Mouse (Mus musculus) kidney, adult 2 months (tissue): Measurements from ENCODE around the gene Clic1. TPM values are rescaled to one million over a fixed set of nuclear protein-coding genes. Genes with fewer than 3 reads are reported as not detected.

ENCODE experiments used
- DNase-seq: peaks from one replicate; pipeline ENCODE4 v3.0.0; 2021
- H3K27ac ChIP-seq: fragments of 200-500 bp; 2 replicates; pipeline ENCODE4 v1.5.1; 2012; ENCODE audit warnings: low read depth, low read length, control low read depth, inconsistent platforms; ENCODE audit not compliant: insufficient read depth
- H3K27me3 ChIP-seq: fragments of 200-500 bp; replicated peaks from 2 replicates; pipeline ENCODE4 v1.6.1; 2012; ENCODE audit warnings: mild to moderate bottlenecking, moderate library complexity, low read length, inconsistent platforms; ENCODE audit not compliant: control insufficient read depth, insufficient read depth
- H3K36me3 ChIP-seq: fragments of 200-500 bp; 2 replicates; pipeline ENCODE4 v1.6.1; 2012; ENCODE audit warnings: mild to moderate bottlenecking, moderate library complexity, low read length, inconsistent platforms; ENCODE audit not compliant: control insufficient read depth, insufficient read depth
- H3K4me1 ChIP-seq: fragments of 200-500 bp; 2 replicates; pipeline ENCODE4 v1.6.1; 2011; ENCODE audit warnings: low read length; ENCODE audit not compliant: control insufficient read depth, insufficient read depth
- H3K4me3 ChIP-seq: fragments of 200-500 bp; 2 replicates; pipeline ENCODE4 v1.5.1; 2011; ENCODE audit warnings: mild to moderate bottlenecking, low read depth, low read length, control low read depth; ENCODE audit not compliant: insufficient read depth
- CTCF ChIP-seq: fragments of 200-500 bp; conservative IDR thresholded peaks from 2 replicates; pipeline ENCODE4 v1.5.1; 2011; ENCODE audit warnings: low read depth, mild to moderate bottlenecking, control low read depth, low read length, moderate library complexity, mixed read lengths; ENCODE audit not compliant: insufficient read depth, insufficient read length
- POLR2A ChIP-seq: fragments of 200-500 bp; IDR thresholded peaks from one replicate; pipeline ENCODE4 v1.6.1; 2011; ENCODE audit warnings: low read depth, low read length, control low read depth
- WGBS: fragments of 180-500 bp; shearing (Covaris S2); methylation state at CpG from one replicate; pipeline ENCODE4 v1.1.7; 2018; 5-methylcytosine and 5-hydroxymethylcytosine counted together
- polyA plus RNA-seq: library from polyadenylated mRNA; depleted of rRNA; stranded (reverse); fragments of >200 nt; gene quantifications from 2 replicates; pipeline ENCODE4 v1.2.3, GENCODE M21; 2012

The Clic1 gene
- polyA plus RNA-seq, 1 experiment = 117 TPM

DNA sequence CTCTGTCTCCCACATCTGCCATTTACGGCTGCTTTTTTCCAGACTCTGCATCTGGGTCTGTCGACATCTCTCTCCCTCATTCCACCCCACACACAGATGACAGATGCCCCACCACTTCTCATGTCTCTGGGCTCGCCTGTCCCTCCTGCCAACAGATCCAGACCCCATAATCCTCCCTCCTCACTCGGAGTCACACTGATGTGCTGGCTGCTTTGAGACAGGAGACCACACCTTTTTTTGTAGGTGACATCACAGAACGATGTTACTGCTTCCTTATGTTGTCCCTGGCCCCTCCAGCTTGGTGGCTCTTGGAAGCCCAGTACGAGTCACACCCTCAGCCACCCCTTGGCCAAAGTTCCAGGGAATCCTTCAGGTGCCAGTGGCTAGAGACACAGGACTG, 30.5 kb downstream of the Clic1 start:
- no peak overlapping the region for H3K27ac ChIP-seq
- DNase-seq = no peak
- peaks cover 10% of the 10 kb centered on the region; the same call in 1 of the 2 replicates for H3K4me1 ChIP-seq
- TF ChIP-seq POLR2A = no peak
- no peak for TF ChIP-seq CTCF
- H3K36me3 ChIP-seq = no peaks in the 10 kb centered on the region
- no peak overlapping the region for H3K4me3 ChIP-seq
- 70% methylated on average over 6 of the region's 6 CpGs for WGBS
- no peaks in the 10 kb centered on the region for H3K27me3 ChIP-seq

DNA sequence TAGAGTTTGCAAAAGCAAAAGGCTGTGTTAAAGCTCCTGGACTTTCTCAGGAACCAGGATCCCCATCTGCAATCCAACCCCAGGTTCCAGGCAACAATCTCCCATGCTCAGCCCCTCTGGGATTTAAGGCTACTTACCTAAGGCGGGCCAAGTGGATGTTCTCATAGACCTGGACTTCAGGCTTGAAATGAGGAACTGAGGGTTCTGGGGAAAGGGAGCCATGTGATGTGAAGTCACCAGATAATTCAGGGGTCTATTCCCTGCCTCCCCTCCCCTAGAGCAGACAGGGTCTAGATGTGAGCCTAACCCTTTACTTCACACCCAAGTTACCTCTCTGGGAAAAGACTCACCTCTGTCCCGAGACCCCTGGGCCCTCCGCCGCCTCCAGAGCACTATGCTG, 30.9 kb downstream of the Clic1 start:
- WGBS = 87% methylated on average over 4 of the region's 4 CpGs
- H3K4me1 ChIP-seq = peaks cover 10% of the 10 kb centered on the region; the same call in 1 of the 2 replicates
- no peaks in the 10 kb centered on the region for H3K27me3 ChIP-seq
- no peak overlapping the region for H3K27ac ChIP-seq
- no peak overlapping the region for H3K4me3 ChIP-seq
- TF ChIP-seq POLR2A = no peak
- TF ChIP-seq CTCF = no peak
- DNase-seq = no peak
- no peaks in the 10 kb centered on the region for H3K36me3 ChIP-seq

DNA sequence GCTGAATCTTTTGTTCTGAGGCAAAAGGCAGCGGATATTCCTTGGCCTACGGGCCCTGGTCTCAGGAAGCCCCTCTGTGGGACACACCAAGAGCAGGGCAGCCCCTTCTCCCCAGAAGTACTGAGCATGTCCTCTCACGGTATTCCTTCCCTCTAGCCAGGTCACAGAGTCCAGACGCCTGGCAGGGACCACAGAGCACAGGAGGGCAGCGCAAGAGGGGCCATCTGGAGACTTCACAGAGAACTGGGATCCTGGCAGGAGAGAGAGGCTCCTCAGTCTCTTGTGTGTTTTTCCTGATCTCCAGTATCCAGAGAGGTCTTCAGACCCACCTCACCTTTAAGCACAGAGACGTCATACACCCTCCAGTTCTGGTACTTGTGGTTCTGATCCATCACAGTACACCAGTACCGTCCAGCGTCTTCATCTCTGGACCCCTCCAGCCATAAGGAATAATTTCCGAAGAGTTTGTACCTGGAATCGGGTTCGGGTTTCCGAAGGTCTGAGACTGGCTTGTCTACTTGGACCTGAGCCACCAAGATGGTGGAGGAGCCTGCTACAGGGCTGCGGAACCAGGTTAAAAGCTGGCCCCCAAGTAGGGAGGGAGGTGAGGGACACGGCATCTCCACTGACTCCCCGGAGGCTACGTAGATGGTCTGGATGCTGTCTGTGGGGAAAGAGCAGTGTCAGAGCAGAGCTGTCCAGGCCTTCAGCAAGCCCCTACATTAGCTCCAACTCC, 33.2 kb downstream of the Clic1 start:
- no peak for TF ChIP-seq CTCF
- TF ChIP-seq POLR2A = no peak
- H3K36me3 ChIP-seq = no peaks in the 10 kb centered on the region
- DNase-seq = no peak
- 88% methylated on average over 16 of the region's 16 CpGs for WGBS
- H3K27me3 ChIP-seq = no peaks in the 10 kb centered on the region
- no peak overlapping the region for H3K27ac ChIP-seq
- H3K4me1 ChIP-seq = no peaks in the 10 kb centered on the region
- no peak overlapping the region for H3K4me3 ChIP-seq

DNA sequence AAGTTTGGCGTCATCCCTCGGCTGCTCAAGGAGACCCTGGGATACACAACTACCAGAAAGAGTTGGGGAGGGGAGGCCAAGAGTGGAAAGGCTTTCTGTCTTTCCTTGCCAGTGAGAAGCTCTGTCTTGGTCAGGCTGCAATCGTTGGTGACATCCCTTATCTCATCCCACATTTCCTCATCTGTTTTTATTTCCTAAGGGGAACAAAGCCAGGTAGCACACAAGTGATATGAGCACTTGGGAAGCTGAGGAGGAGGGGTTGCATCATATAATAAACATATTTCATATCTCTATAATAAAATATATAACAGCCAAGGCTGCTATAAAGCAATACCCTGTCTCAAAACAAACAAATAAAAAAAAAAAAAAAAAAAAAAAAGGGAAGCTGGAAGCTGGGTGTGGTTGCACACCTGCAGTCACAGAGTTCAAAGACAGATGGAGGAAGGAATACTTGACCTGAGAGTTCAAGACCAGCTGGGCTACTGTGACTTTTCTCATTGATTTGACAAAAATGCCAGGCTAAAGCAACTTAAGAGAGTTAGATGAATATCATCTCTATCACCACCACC, 34.2 kb downstream of the Clic1 start:
- no peaks in the 10 kb centered on the region for H3K4me1 ChIP-seq
- no peak for TF ChIP-seq CTCF
- TF ChIP-seq POLR2A = no peak
- WGBS = 69% methylated on average over 3 of the region's 3 CpGs
- H3K27me3 ChIP-seq = no peaks in the 10 kb centered on the region
- DNase-seq = no peak
- no peaks in the 10 kb centered on the region for H3K36me3 ChIP-seq
- H3K27ac ChIP-seq = no peak overlapping the region
- no peak overlapping the region for H3K4me3 ChIP-seq

DNA sequence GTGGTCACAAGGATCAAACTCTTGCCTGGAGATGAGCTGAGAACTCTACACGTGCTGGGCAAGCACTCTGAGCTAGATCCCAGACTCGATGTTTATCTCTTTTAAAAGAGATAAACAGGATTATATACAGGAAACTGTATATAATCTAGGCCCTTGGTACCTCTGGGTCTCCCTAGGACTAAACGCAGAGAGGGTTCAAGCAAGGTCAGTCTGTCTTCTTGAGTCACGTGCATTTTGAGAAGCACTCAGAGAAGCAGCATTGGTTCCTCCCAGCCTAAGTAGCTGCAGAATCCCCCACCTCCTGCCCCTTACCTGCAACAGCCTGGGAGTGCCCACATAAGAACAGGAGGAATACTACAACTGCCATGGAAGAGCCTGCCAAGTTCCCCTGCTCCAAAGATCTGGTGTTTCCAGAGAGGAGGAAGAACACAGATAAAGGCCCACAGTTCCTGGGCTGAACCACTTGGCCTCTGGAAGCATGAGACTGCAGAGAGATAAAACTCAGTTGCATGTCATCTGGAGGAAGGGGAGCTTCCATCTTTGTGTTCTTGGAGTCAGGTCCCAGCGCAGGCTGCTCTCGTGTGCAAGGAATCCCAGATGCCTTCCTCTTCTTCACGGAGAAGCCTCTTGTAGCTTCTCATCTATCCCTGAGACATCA, 35.6 kb downstream of the Clic1 start, which contains the start of gene Ly6g6f:
TSS of gene Ly6g6f (minus strand) at position 403 of the 658 bp plus-strand sequence.
- no peak for DNase-seq
- H3K36me3 ChIP-seq = no peaks in the 10 kb centered on the region

DNA sequence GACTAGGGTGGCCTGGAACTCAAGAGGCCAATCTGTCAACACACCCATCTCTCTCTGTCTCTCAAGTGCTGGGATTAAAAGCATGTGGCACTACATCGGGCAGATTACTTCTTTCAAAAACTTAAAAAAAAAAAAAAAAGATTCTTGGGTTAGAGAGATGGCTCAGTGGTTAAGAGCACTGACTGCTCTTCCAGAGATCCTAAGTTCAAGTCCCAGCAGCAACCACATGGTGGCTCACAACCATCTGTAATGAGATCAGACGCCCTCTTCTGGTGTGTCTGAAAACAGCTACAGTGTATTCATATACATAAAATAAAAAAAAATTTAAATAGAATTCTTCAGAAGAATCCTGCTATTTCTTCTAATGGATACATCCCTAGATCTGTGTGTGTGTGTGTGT, 38.4 kb downstream of the Clic1 start:
- peaks cover 3% of the 10 kb centered on the region; the same call in 1 of the 2 replicates for H3K36me3 ChIP-seq
- H3K4me3 ChIP-seq = no peak overlapping the region
- 53% methylated on average over 2 of the region's 2 CpGs for WGBS
- no peaks in the 10 kb centered on the region for H3K27me3 ChIP-seq
- TF ChIP-seq POLR2A = no peak
- TF ChIP-seq CTCF = no peak
- peaks cover 5% of the 10 kb centered on the region; the same call in 1 of the 2 replicates for H3K4me1 ChIP-seq
- H3K27ac ChIP-seq = no peak overlapping the region
- DNase-seq = no peak

More for the DNA sequence above, 35.6 kb downstream of the Clic1 start, which contains the start of gene Ly6g6f:
- no peak within 1 kb of the TSS for H3K27ac ChIP-seq
- 80% methylated on average over 7 of the region's 7 CpGs for WGBS
- H3K27me3 ChIP-seq = no peaks in the 10 kb centered on the region
- H3K4me3 ChIP-seq = no peak within 1 kb of the TSS
- TF ChIP-seq POLR2A (no peak), CTCF (no peak)
- peaks cover 4% of the 10 kb centered on the region; the same call in 1 of the 2 replicates for H3K4me1 ChIP-seq
